Mouse (Mus musculus): ENCODE measurements at regions not wholly inside any gene's neighbourhood (a gene's known extent, or its start where the extent isn't known, plus 50 kb on each side); places are given as distances from the start of the nearest gene placed in this dataset.
"Not testable (repeated sequence)": the region's sequence is repeated elsewhere in the genome, so short reads cannot be mapped to it uniquely, and the experiment has no call there.

- no peak for DNase-seq
Observed at GRCm38 (mm10) chr12:48387724-48388123, 994.7 kb upstream of the Foxg1 start.

- no peak for DNase-seq
Observed at GRCm38 (mm10) chr12:48388192-48388812, 994.2 kb upstream of the Foxg1 start.

- no peak for DNase-seq
Observed at GRCm38 (mm10) chr12:48391008-48391407, 991.5 kb upstream of the Foxg1 start.

- DNase-seq = no peak
Observed at GRCm38 (mm10) chr12:48439333-48440046, 943.0 kb upstream of the Foxg1 start.

DNA sequence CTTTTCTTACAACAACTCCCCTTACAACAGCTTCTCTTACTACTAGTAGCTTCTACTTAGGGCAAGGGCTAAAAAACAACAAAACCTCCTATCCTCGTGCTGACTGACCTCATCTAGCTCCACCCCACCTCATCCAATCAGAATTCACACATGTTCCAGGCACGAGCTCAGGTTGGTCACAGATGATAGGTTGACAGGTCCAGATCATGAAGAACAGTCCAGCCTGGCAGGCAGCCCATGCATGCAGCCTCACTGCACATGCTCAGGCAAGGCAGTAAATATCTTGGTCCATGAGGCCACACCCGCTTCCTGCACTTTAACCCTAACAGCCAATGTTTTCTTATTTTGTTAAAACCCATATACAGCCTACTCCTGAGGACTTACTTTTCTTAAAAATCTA lies 933.7 kb upstream of the Foxg1 start:
- not testable (repeated sequence) for DNase-seq

DNA sequence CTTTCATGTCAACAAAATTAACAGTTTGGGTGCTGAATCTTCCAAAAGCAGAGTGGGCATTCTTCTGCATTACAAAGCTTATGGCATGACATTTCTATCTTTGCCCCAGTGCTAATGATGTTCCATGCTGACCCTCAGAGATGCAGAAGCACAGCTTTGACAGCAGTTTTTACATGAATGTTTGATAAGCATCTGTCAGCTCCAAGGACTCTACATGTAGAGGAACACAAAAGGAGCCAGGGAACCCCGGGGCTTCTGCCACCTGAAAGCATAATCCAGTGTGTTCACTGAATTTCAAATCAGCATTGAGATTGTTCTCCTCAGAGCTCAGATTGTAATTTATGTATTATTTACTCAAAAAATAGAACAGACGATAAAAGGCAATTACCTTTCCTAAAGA lies 920.1 kb upstream of the Foxg1 start:
- no peak for DNase-seq

DNA sequence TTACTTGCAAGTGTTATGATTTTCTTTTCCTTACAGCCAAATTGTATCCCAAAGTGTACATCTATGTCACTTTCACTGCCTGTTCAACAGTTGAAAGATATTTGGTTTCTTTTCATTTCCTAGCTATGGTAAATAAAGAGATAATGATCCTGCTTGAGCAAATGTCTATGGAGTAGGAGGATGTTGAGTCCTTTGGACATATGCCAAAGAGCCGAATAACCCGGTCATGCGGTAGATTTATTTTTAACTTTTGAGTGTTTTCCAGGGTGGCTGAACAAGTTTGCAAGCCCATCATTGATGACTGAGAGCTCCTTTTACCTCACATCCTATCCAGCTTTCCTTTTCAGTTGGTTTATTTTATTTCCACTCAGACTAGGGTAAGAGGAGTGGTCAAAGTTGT lies 881.7 kb upstream of the Foxg1 start:
- no peak for DNase-seq

- DNase-seq = no peak
Observed at GRCm38 (mm10) chr12:48511594-48511993, 870.9 kb upstream of the Foxg1 start.

GRCm38 (mm10) chr12:48512259-48512658 lies 870.2 kb upstream of the Foxg1 start:
- DNase-seq = no peak

DNA sequence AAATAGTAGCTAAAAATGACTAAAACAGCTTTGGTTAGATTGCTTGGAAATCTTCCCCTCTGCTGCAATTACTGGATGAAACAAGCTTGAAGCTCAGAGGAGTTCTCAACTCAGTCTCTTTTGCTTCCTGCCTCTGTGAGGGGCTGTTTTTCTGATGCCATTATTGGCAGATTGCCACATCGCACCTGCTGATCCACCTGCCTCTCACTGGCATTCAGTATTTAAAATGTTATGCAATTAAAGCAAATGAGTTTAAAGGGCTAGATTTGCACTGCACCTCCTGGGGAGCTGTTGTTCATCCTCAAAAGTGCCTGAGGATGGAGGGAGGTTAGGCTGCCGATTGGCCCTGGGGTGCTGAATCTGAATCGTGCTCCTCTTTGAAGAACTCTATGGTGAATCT lies 860.5 kb upstream of the Foxg1 start:
- no peak for DNase-seq

- DNase-seq = peak; percentile 2
Observed at GRCm38 (mm10) chr12:48559690-48560089, 822.8 kb upstream of the Foxg1 start.

DNA sequence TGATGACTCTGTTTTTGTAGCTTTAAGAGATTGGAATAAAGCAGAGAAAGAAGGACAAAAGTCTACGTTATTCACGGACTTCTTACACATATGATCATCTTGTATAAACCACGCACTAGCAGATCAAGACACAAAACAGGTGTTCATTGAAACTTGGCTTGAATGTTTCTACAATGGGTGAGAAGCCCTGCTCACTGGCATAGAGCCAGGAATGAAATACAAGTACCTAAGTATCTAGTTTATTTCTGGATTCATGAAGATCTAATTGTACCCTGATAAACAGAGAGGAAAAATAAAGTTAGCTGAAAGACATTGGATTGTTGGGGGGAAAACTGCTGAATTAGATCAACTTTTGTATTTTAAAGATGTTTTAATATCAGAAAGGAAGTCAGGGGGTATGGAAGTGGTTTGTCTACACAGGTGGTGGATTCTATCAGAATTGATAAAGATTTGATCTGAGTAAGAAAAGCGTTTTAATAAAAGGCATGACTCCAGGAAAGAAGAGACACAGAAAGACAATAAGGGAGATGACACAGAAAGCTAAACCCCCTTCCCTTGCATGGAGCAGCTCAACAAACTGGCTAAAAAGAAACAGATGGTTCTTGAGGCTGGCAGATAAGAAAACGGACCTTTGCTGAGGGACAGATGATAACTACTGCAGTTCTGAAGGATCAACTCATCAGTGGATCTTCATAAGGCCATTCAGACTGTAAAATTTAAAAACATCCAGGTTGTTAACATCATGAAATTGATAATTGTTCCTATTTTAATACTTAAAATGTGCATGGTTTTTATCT lies 777.9 kb upstream of the Foxg1 start:
- no peak for DNase-seq

GRCm38 (mm10) chr12:48605423-48605822 lies 777.0 kb upstream of the Foxg1 start:
- DNase-seq = no peak

DNA sequence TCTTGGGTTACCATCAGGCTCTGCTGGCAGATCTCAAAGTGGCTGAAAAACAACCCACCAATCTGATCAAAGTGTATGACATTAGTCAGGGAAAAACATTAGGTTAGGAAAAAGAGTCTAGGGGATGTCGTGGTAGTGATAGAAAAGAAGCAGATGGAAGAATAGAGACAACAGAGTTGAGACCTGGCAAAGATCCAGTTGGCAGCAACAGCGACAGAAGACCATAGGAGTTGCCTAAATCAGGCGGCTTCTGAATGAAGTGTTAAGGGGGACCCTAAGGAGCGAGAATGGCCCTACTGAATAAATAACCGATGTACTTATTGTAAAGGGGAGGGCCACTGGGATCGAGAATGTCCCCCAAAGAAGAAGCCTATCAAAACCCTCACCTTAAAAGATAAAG lies 773.1 kb upstream of the Foxg1 start:
- no peak for DNase-seq

DNA sequence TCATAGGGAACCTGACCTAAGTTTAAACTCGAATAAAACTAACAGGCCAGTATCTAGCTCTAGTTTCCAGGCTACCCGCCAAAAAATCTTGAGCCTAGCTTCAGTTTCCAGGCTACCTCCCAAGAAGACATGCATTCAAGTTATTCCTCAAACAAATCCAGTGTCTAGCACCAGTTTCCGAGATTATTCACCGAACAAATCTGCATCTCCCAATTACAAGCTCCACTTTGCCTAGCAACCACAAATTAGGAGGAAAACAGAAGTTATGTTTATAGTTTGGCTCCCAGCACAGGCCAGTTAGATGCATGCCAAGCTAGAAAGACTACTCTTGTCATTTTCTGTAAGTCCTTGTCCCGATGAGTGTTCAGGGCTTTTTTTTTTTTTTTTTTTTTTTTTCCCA lies 770.4 kb upstream of the Foxg1 start:
- no peak for DNase-seq

DNA sequence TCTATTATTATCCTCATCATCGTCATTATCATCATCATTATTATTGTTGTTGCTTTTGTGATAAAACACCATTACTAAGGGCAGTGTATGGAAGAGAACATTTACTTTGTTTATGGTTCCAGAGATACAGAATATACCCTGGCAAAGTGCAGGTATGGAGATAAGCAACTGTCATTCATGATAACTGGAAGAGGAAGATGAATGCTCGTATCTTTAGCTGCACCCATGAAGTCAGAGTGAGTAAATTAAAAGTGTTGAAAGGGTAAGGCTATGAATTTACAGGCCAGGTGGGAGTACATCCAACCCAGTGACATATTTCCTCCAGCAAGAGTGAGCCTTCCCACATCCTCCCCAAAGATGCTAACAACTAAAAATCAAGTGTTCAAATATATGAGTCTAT lies 766.1 kb upstream of the Foxg1 start:
- no peak for DNase-seq

DNA sequence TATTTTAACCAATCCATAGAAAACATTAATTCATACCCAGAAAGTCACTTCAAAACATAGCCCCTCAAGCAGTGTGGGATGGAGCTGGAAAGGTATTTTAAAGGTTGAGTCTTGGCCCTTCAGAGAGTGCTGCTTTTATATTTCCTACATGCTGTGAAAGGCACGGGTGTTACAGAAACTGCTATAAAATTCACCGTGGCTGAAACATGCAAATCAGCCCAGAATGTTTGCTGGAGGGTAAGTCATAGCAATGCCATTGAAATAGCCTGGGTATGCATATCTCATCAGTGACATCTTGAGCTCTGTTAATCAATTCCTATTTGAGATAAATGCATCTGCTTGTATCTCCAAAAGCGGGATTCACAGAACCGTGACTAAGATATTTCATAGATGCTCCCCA lies 748.9 kb upstream of the Foxg1 start:
- no peak for DNase-seq

DNA sequence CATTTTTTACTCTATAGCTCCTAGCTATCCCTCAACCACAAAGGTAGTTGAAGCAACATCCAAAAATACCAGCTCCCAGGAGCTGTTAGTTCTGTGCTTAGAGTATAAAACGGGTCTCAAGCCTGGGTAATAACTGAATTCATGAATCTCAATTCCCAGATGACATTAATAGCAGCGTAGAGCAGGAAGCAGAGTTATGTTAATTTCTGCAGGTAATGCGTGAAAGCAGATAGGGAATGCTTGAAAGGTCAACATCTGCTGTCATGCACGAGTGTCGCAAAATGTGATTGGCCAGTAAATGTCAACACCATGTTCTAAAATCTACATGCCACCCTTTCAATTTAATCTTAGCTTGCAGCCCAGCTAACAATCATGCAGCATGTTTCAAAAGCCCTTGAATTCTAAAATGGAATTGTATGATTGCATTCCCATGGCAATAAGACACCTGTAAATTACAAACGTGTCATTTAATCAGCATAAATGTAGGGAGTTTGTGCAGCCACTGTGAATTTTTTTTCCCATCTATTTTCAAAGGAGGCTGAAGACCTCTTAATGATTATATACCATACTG lies 747.7 kb upstream of the Foxg1 start:
- DNase-seq = no peak

DNA sequence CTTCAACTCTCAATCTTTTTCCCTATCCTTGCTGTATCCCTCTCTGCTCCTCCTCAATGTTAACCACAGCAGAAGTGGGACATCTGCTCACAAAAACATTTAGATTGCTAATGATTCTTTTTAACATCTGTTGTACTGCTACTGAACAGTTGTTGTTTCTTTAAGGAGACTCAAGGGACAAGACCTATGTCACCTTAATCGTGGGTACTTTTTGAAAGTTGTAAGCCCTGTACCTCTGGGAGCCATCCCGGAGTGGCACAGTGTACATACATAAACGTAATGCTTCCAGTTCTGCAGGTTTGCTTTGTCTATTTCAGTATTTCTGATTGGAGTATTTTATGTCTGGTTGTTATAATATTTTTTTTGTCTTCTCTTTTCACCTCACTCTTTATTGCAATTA lies 740.5 kb upstream of the Foxg1 start:
- no peak for DNase-seq

GRCm38 (mm10) chr12:48645135-48645534 lies 737.3 kb upstream of the Foxg1 start:
- no peak for DNase-seq

DNA sequence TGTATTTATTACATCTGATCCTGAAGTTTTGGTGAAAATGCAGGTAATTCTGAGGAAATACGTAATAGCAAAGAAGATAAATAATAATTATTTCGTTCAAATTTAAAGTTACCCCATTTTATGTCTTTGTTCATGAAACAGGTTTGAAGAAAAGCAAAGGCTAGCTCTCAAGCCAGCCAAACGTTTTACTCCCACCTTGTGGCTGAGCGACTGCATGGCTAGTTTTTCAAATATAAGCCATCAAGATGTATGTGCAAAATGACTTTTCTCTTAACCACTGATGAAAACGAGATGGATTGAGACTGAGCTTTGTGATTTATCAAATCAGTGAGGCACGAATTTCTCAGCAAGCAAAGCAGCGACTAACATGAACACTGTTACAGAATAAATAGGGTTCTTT lies 736.5 kb upstream of the Foxg1 start:
- no peak for DNase-seq

GRCm38 (mm10) chr12:48675176-48675575 lies 707.3 kb upstream of the Foxg1 start:
- no peak for DNase-seq

DNA sequence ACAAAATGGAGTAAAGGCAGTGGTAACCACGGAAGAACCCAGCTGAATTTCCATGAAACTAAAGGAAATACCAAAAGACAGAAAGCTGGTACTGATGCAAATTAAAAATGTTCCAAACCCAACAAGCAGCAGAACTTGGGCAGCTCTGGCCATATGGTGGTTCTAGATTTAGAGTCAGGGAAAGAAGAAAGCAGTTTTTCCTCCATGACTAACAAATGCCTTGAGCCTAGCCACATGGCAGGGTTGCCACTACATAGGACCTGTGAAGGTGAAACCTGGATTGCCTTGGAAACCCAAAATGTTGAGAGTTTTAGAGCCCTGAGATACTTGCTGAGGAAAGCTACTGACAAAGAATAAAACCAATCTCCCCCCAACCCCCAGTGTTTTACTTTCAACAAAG lies 701.5 kb upstream of the Foxg1 start:
- no peak for DNase-seq

DNA sequence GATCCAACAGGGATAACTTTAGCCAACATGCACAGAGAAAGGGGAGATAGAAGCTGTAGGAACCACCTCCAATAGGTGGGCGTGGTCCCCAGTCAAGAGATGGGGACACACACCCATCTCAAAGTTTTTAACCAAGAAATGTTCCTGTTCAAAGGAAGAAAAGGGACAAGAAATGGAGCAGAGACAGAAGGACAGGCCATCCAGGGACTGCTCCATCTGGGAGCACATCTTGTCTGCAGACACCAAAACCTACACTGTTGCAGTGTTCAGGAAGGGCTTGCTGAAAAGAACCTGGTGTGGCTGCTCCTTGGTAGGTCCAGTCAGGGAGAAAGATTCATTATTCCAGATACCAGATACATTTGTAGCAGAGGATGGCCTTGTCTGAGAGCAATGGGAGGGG lies 676.5 kb upstream of the Foxg1 start:
- no peak for DNase-seq

All from kidney, adult 9 months (tissue).